Mouse (Mus musculus): Measurements from ENCODE around the gene Atp6v0a2. TPM values are rescaled to one million over a fixed set of nuclear protein-coding genes. Genes with fewer than 3 reads are reported as not detected.
"Not testable (repeated sequence)": the region's sequence is repeated elsewhere in the genome, so short reads cannot be mapped to it uniquely, and the experiment has no call there.

Atp6v0a2 gene
- polyA plus RNA-seq, 1 experiment from 2014 or later, result 35.6 TPM

DNA sequence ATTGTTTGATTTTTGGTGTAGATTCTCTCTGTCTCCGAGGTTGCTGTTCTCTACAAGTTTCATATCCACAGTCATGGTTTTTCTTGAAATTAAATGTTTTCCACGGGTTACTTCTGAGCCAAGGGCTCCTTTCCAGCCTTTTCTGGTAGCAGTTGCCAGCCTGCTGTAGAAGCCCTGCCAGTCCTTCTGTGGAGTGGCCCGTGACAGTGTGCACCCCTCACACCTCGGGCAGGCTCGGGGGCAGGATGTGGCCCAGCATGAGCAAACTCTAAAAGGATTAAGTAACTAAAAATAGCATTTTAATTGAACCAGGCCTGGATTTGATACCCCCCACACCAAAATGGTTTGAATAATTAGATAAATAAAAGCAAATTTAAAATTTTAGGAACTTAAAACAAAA lies 4.1 kb downstream of the Atp6v0a2 start:
- Histone ChIP-seq H3K27ac (ENCODE audit: low read depth, low read length) (no peak overlapping the region), H3K4me2 (no peak overlapping the region), H3K36me3 (ENCODE audit: control insufficient read depth, insufficient read depth, low read length) (peaks cover 20% of the 10 kb centered on the region), H3K9me3 (replicated peaks; ENCODE audit: control insufficient read depth, low read length) (no peaks in the 10 kb centered on the region), H3K27me3 (ENCODE audit: control insufficient read depth, insufficient read depth, low read length) (no peaks in the 10 kb centered on the region), H3K4me1 (ENCODE audit: control insufficient read depth, insufficient read depth, low read length) (peaks cover 10% of the 10 kb centered on the region), H3K9ac (ENCODE audit: low read depth, low read length) (no peak overlapping the region), H3K4me3 (ENCODE audit: low read depth, low read length) (no peak overlapping the region)
- ATAC-seq (replicated peaks; ENCODE audit: insufficient number of reproducible peaks, low FRiP score, low TSS enrichment), result no peak
- WGBS (ENCODE audit: insufficient replicate concordance), result 58% methylated on average over 5 of the region's 5 CpGs

DNA sequence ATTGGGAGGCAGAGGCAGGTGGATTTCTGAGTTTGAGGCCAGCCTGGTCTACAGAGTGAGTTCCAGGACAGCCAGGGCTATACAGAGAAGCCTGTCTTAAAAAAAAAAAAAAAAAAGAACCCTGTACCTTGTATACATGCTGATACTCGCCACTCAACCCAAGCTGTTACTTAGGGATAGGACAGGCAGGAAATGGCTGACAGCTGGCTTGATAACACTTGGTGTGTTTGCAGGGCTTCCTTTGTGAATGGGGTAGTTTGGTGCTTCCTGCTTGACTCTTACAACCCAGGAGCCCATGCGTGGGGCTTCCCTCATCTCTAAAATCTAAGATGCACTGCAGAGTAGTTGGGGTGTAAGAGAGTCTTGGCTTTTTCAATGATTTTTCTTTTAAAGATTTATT lies 5.0 kb downstream of the Atp6v0a2 start:
- H3K4me1 ChIP-seq (ENCODE audit: control insufficient read depth, insufficient read depth, low read length), result peaks cover 7% of the 10 kb centered on the region
- H3K4me3 ChIP-seq (ENCODE audit: low read depth, low read length), result no peak overlapping the region
- 47% methylated on average over 2 of the region's 2 CpGs for WGBS (ENCODE audit: insufficient replicate concordance)
- H3K9me3 ChIP-seq (replicated peaks; ENCODE audit: control insufficient read depth, low read length), result no peaks in the 10 kb centered on the region
- H3K27ac ChIP-seq (ENCODE audit: low read depth, low read length), result no peak overlapping the region
- no peaks in the 10 kb centered on the region for H3K27me3 ChIP-seq (ENCODE audit: control insufficient read depth, insufficient read depth, low read length)
- ATAC-seq (replicated peaks; ENCODE audit: insufficient number of reproducible peaks, low FRiP score, low TSS enrichment), result no peak
- peaks cover 28% of the 10 kb centered on the region for H3K36me3 ChIP-seq (ENCODE audit: control insufficient read depth, insufficient read depth, low read length)
- H3K9ac ChIP-seq (ENCODE audit: low read depth, low read length), result no peak overlapping the region
- H3K4me2 ChIP-seq, result no peak overlapping the region

- ATAC-seq (replicated peaks; ENCODE audit: insufficient number of reproducible peaks, low FRiP score, low TSS enrichment); H3K27me3 ChIP-seq (ENCODE audit: control insufficient read depth, insufficient read depth, low read length); H3K27ac ChIP-seq (ENCODE audit: low read depth, low read length); H3K4me1 ChIP-seq (ENCODE audit: control insufficient read depth, insufficient read depth, low read length); H3K4me2 ChIP-seq; H3K9ac ChIP-seq (ENCODE audit: low read depth, low read length); H3K9me3 ChIP-seq (replicated peaks; ENCODE audit: control insufficient read depth, low read length); H3K4me3 ChIP-seq (ENCODE audit: low read depth, low read length): not testable (repeated sequence)
- peaks cover 43% of the 10 kb centered on the region for H3K36me3 ChIP-seq (ENCODE audit: control insufficient read depth, insufficient read depth, low read length)
- 87% methylated on average over 4 of the region's 4 CpGs for WGBS (ENCODE audit: insufficient replicate concordance)
These were observed 6.7 kb downstream of the Atp6v0a2 start for GRCm38 (mm10) chr5:124635068-124635467.

DNA sequence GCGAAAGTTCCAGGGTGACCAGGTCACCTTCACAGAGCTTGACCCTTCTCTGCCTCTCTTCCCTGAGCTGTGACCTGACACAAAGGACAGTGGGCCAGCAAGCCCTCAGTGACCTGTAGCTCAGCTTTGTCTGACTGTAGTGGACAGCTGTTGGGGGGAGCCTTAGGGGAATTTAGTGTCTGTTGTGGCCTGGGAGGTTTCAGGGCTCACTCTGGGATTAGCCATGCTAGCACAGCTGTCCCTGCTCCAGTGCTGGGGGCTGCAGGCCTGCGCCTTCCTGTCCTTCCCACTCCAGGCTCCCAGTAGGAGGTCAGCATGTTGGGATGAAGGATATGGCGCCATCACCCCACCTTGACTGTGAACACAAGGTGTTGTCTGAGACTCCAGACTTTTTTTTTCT lies 7.8 kb downstream of the Atp6v0a2 start:
- Histone ChIP-seq H3K4me2 (no peak overlapping the region), H3K36me3 (ENCODE audit: control insufficient read depth, insufficient read depth, low read length) (peaks cover 46% of the 10 kb centered on the region), H3K9me3 (replicated peaks; ENCODE audit: control insufficient read depth, low read length) (no peaks in the 10 kb centered on the region), H3K27me3 (ENCODE audit: control insufficient read depth, insufficient read depth, low read length) (no peaks in the 10 kb centered on the region), H3K4me1 (ENCODE audit: control insufficient read depth, insufficient read depth, low read length) (no peaks in the 10 kb centered on the region), H3K27ac (ENCODE audit: low read depth, low read length) (no peak overlapping the region), H3K9ac (ENCODE audit: low read depth, low read length) (no peak overlapping the region), H3K4me3 (ENCODE audit: low read depth, low read length) (no peak overlapping the region)
- 90% methylated on average over 3 of the region's 3 CpGs for WGBS (ENCODE audit: insufficient replicate concordance)
- no peak for ATAC-seq (replicated peaks; ENCODE audit: insufficient number of reproducible peaks, low FRiP score, low TSS enrichment)

DNA sequence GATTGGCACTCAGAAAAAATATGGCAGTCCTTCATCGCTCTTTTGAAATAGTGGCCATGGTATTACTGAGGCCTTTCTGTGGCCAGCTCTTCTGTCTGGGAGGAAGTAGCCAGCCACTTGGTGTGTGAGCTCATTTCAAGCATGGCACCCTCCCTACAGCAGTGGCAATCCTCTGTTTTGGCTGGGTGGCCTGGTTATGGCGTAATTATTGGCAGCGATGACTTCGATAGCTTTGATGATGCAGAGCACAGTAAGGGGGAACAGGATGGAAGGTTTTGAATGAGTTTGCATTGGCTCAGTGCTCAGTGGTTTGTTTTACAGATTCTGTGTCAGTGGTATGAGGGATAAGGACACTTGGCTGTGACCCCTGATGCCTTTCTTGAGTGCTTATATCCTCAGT lies 8.3 kb downstream of the Atp6v0a2 start:
- Histone ChIP-seq H3K4me2 (no peak overlapping the region), H3K9me3 (replicated peaks; ENCODE audit: control insufficient read depth, low read length) (no peaks in the 10 kb centered on the region), H3K4me1 (ENCODE audit: control insufficient read depth, insufficient read depth, low read length) (no peaks in the 10 kb centered on the region), H3K36me3 (ENCODE audit: control insufficient read depth, insufficient read depth, low read length) (peaks cover 52% of the 10 kb centered on the region), H3K27ac (ENCODE audit: low read depth, low read length) (no peak overlapping the region), H3K4me3 (ENCODE audit: low read depth, low read length) (no peak overlapping the region), H3K9ac (ENCODE audit: low read depth, low read length) (no peak overlapping the region), H3K27me3 (ENCODE audit: control insufficient read depth, insufficient read depth, low read length) (no peaks in the 10 kb centered on the region)
- no peak for ATAC-seq (replicated peaks; ENCODE audit: insufficient number of reproducible peaks, low FRiP score, low TSS enrichment)
- WGBS (ENCODE audit: insufficient replicate concordance), result 99% methylated on average over 4 of the region's 4 CpGs

GRCm38 (mm10) chr5:124637300-124637699 lies 8.9 kb downstream of the Atp6v0a2 start:
- H3K9ac ChIP-seq (ENCODE audit: low read depth, low read length), result no peak overlapping the region
- no peak overlapping the region for H3K27ac ChIP-seq (ENCODE audit: low read depth, low read length)
- no peaks in the 10 kb centered on the region for H3K27me3 ChIP-seq (ENCODE audit: control insufficient read depth, insufficient read depth, low read length)
- H3K4me3 ChIP-seq (ENCODE audit: low read depth, low read length), result no peak overlapping the region
- 91% methylated on average over 11 of the region's 11 CpGs for WGBS (ENCODE audit: insufficient replicate concordance)
- peaks cover 58% of the 10 kb centered on the region for H3K36me3 ChIP-seq (ENCODE audit: control insufficient read depth, insufficient read depth, low read length)
- H3K4me2 ChIP-seq, result no peak overlapping the region
- no peaks in the 10 kb centered on the region for H3K4me1 ChIP-seq (ENCODE audit: control insufficient read depth, insufficient read depth, low read length)
- ATAC-seq (replicated peaks; ENCODE audit: insufficient number of reproducible peaks, low FRiP score, low TSS enrichment), result no peak
- no peaks in the 10 kb centered on the region for H3K9me3 ChIP-seq (replicated peaks; ENCODE audit: control insufficient read depth, low read length)

GRCm38 (mm10) chr5:124637836-124638235 lies 9.5 kb downstream of the Atp6v0a2 start:
- peaks cover 62% of the 10 kb centered on the region for H3K36me3 ChIP-seq (ENCODE audit: control insufficient read depth, insufficient read depth, low read length)
- ATAC-seq (replicated peaks; ENCODE audit: insufficient number of reproducible peaks, low FRiP score, low TSS enrichment), result no peak
- no peaks in the 10 kb centered on the region for H3K27me3 ChIP-seq (ENCODE audit: control insufficient read depth, insufficient read depth, low read length)
- no peak overlapping the region for H3K4me3 ChIP-seq (ENCODE audit: low read depth, low read length)
- no peaks in the 10 kb centered on the region for H3K9me3 ChIP-seq (replicated peaks; ENCODE audit: control insufficient read depth, low read length)
- no peak overlapping the region for H3K4me2 ChIP-seq
- 94% methylated on average over 13 of the region's 13 CpGs for WGBS (ENCODE audit: insufficient replicate concordance)
- H3K9ac ChIP-seq (ENCODE audit: low read depth, low read length), result no peak overlapping the region
- no peaks in the 10 kb centered on the region for H3K4me1 ChIP-seq (ENCODE audit: control insufficient read depth, insufficient read depth, low read length)
- no peak overlapping the region for H3K27ac ChIP-seq (ENCODE audit: low read depth, low read length)

DNA sequence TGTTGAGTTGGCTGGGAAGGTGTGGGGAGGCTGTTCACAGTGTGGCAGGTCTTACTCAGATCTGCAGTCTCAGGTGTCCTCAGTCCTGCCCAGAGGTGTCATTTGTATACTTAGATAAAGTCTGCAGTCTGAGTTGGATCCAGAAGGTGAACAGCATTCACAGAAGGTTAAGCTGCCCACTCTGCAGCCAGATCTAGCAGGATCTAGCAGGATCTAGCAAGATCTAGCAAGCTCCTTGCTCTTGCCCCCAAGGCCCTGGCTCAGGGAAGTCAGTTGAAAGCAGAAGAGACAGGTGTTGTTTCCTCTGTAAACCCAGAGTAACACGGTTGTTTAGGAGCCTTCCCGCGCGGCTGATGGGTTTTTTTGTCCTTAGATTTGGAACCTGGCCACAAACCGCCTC lies 85.4 kb downstream of the Atp6v0a2 start:
- no peaks in the 10 kb centered on the region for H3K27me3 ChIP-seq (ENCODE audit: control insufficient read depth, insufficient read depth, low read length)
- H3K27ac ChIP-seq (ENCODE audit: low read depth, low read length), result no peak overlapping the region
- peaks cover 3% of the 10 kb centered on the region; the same call in 1 of the 2 replicates for H3K9me3 ChIP-seq (replicated peaks; ENCODE audit: control insufficient read depth, low read length)
- H3K4me3 ChIP-seq (ENCODE audit: low read depth, low read length), result no peak overlapping the region
- no peak overlapping the region for H3K4me2 ChIP-seq
- 90% methylated on average over 5 of the region's 5 CpGs for WGBS (ENCODE audit: insufficient replicate concordance)
- no peak for ATAC-seq (replicated peaks; ENCODE audit: insufficient number of reproducible peaks, low FRiP score, low TSS enrichment)
- no peaks in the 10 kb centered on the region for H3K4me1 ChIP-seq (ENCODE audit: control insufficient read depth, insufficient read depth, low read length)
- H3K9ac ChIP-seq (ENCODE audit: low read depth, low read length), result no peak overlapping the region
- H3K36me3 ChIP-seq (ENCODE audit: control insufficient read depth, insufficient read depth, low read length), result peaks cover 36% of the 10 kb centered on the region

- ATAC-seq (replicated peaks; ENCODE audit: insufficient number of reproducible peaks, low FRiP score, low TSS enrichment), result no peak
- Histone ChIP-seq H3K4me3 (ENCODE audit: low read depth, low read length) (no peak overlapping the region), H3K9me3 (replicated peaks; ENCODE audit: control insufficient read depth, low read length) (peaks cover 3% of the 10 kb centered on the region; the same call in 1 of the 2 replicates), H3K4me1 (ENCODE audit: control insufficient read depth, insufficient read depth, low read length) (no peaks in the 10 kb centered on the region), H3K4me2 (no peak overlapping the region), H3K9ac (ENCODE audit: low read depth, low read length) (no peak overlapping the region), H3K36me3 (ENCODE audit: control insufficient read depth, insufficient read depth, low read length) (peaks cover 49% of the 10 kb centered on the region), H3K27me3 (ENCODE audit: control insufficient read depth, insufficient read depth, low read length) (no peaks in the 10 kb centered on the region), H3K27ac (ENCODE audit: low read depth, low read length) (no peak overlapping the region)
- 82% methylated on average over 8 of the region's 8 CpGs for WGBS (ENCODE audit: insufficient replicate concordance)
These were observed 86.8 kb downstream of the Atp6v0a2 start for GRCm38 (mm10) chr5:124715135-124715534.
